Comparison of ENCODE assay signal across 21 mouse cellular contexts in the genomic region with DNA sequence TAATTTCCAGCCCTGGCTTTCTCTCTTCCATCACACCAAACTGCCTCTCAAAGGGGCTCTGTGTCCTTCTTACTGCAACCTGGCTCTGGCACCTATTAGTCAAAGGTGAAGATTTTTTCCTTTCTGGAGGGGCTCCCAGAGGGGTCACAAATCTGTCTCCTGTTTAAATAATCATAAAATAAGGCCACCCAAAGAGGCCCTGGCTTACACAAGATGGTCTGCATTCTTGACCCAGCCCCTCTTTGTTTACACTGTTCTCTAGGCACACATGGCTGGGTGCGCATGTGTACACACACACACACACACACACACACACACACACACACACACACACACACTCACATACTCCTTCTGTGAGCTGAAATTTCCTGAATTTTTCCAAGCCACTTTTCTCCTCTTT.
DNase-seq lines count a peak whose midpoint lies in the region; ATAC-seq lines count a peak whose summit lies in the region.
"Had no signal": no experiment of that assay in that cellular context is flagged by ENCODE, and none has a peak within 500 bp of the region (broad histone marks: within the 10 kb centered on the region; RNA-seq: fewer than 3 reads in every experiment).

No protein-coding gene starts in this region.

- no peak overlapping the region for H3K27ac ChIP-seq in limb, embryonic 11.5 days (replicated peaks; ENCODE audit: low read depth, low read length)
- H3K27ac ChIP-seq in limb, embryonic 10.5 days = no peak overlapping the region
- H3K27ac ChIP-seq in limb, embryonic 13.5 days = no peak overlapping the region; the same call in 1 of the 2 replicates
- H3K27ac ChIP-seq: embryonic facial prominence, embryonic 13.5 days; forebrain, embryonic 12.5 days; heart, embryonic 13.5 days; hindbrain, embryonic 15.5 days had no signal

- peak; percentile 31 for DNase-seq in embryo, embryonic 11 days
- DNase-seq in embryo, embryonic 9.5 days (ENCODE audit: extremely low spot score) = no peak
- peak; percentile 43 for DNase-seq in limb, embryonic 11.5 days (ENCODE audit: low spot score)
- DNase-seq in limb, embryonic 10.5 days (ENCODE audit: low spot score) = no peak
- DNase-seq in embryo, embryonic 11.5 days (ENCODE audit: low read depth, low spot score) = peak; percentile 19
- DNase-seq in Muller cell, postnatal 12 days (ENCODE audit: inconsistent ontology term) = no peak
- no peak for DNase-seq in layer of hippocampus, postnatal 10 days (ENCODE audit: low spot score in 2 of 2)
- DNase-seq: adrenal gland, postnatal 14 days; cerebellum, adult 11-12 months; cerebellum, adult 9-10 months; cerebellum, postnatal 25 days; gastrocnemius, postnatal 14 days; heart, postnatal 36 days had no signal

- no peaks in the 10 kb centered on the region for H3K27me3 ChIP-seq in limb, embryonic 11.5 days (ENCODE audit: control insufficient read depth, insufficient read depth, low read length)
- no peaks in the 10 kb centered on the region for H3K27me3 ChIP-seq in limb, embryonic 10.5 days (ENCODE audit: low read depth, poor library complexity, severe bottlenecking)
- H3K27me3 ChIP-seq in limb, embryonic 13.5 days = no peaks in the 10 kb centered on the region
- H3K27me3 ChIP-seq: embryonic facial prominence, embryonic 13.5 days; forebrain, embryonic 12.5 days; heart, embryonic 13.5 days; hindbrain, embryonic 15.5 days; Patski had no signal

- ATAC-seq in limb, embryonic 11.5 days (ENCODE audit: insufficient number of reproducible peaks, low FRiP score, low TSS enrichment, low read depth) = peak; percentile 83
- peak; percentile 78 for ATAC-seq in limb, embryonic 13.5 days (ENCODE audit: low FRiP score, low read depth)
- ATAC-seq: activated CD4-positive, CD25-positive, alpha-beta regulatory T cell, adult 4 months; forebrain, embryonic 16.5 days; Patski had no signal

- H3K9ac ChIP-seq in limb, embryonic 11.5 days (ENCODE audit: low read length) = no peak overlapping the region
- no peak overlapping the region for H3K9ac ChIP-seq in limb, embryonic 13.5 days
- H3K9ac ChIP-seq: embryonic facial prominence, embryonic 13.5 days; forebrain, embryonic 12.5 days; heart, embryonic 13.5 days; hindbrain, embryonic 15.5 days had no signal

- H3K36me3 ChIP-seq in limb, embryonic 11.5 days (ENCODE audit: control insufficient read depth, insufficient read depth, low read length) = no peaks in the 10 kb centered on the region
- H3K36me3 ChIP-seq in limb, embryonic 10.5 days = no peaks in the 10 kb centered on the region
- H3K36me3 ChIP-seq in limb, embryonic 13.5 days = peaks cover 70% of the 10 kb centered on the region
- H3K36me3 ChIP-seq: forebrain, embryonic 12.5 days; hindbrain, embryonic 15.5 days had no signal

- WGBS in limb, embryonic 11.5 days = 62% methylated on average over 1 of the region's 1 CpGs
- WGBS in limb, embryonic 10.5 days = 54% methylated on average over 1 of the region's 1 CpGs
- 36% methylated on average over 1 of the region's 1 CpGs for WGBS in limb, embryonic 13.5 days

- H3K4me1 ChIP-seq in limb, embryonic 11.5 days (ENCODE audit: control insufficient read depth, insufficient read depth, low read length) = no peaks in the 10 kb centered on the region
- peaks cover 8% of the 10 kb centered on the region; the same call in 1 of the 2 replicates for H3K4me1 ChIP-seq in limb, embryonic 10.5 days
- peaks cover 10% of the 10 kb centered on the region; the same call in 1 of the 2 replicates for H3K4me1 ChIP-seq in limb, embryonic 13.5 days
- H3K4me1 ChIP-seq: embryonic facial prominence, embryonic 13.5 days; forebrain, embryonic 12.5 days; heart, embryonic 13.5 days; hindbrain, embryonic 15.5 days had no signal

- H3K9me3 ChIP-seq in limb, embryonic 11.5 days (ENCODE audit: control insufficient read depth, low read length) = no peaks in the 10 kb centered on the region
- H3K9me3 ChIP-seq in limb, embryonic 10.5 days (replicated peaks) = no peaks in the 10 kb centered on the region
- H3K9me3 ChIP-seq in limb, embryonic 13.5 days = no peaks in the 10 kb centered on the region
- H3K9me3 ChIP-seq: embryonic facial prominence, embryonic 13.5 days; forebrain, embryonic 12.5 days; heart, embryonic 13.5 days; hindbrain, embryonic 15.5 days had no signal

- H3K4me3 ChIP-seq in limb, embryonic 11.5 days (ENCODE audit: low read depth, low read length) = no peak overlapping the region
- H3K4me3 ChIP-seq in limb, embryonic 10.5 days = no peak overlapping the region
- no peak overlapping the region for H3K4me3 ChIP-seq in limb, embryonic 13.5 days
- H3K4me3 ChIP-seq: embryonic facial prominence, embryonic 13.5 days; forebrain, embryonic 12.5 days; heart, embryonic 13.5 days; hindbrain, embryonic 15.5 days had no signal

- no peak overlapping the region for H3K4me2 ChIP-seq in limb, embryonic 11.5 days (ENCODE audit: low read depth, severe bottlenecking)
- H3K4me2 ChIP-seq in limb, embryonic 13.5 days (replicated peaks) = no peak overlapping the region
- H3K4me2 ChIP-seq: embryonic facial prominence, embryonic 13.5 days; forebrain, embryonic 12.5 days; heart, embryonic 13.5 days; hindbrain, embryonic 15.5 days had no signal

Comparison
In these comparisons a context has a peak if more than half of its experiments do, and no peak if none do; other contexts are left out.
1. DNase-seq: peak in embryo, embryonic 11 days (single experiment), limb, embryonic 11.5 days (single experiment) and embryo, embryonic 11.5 days (single experiment); none in embryo, embryonic 9.5 days (single experiment), limb, embryonic 10.5 days (single experiment), Muller cell, postnatal 12 days (single experiment) and layer of hippocampus, postnatal 10 days (0 of 2).